Mouse (Mus musculus) CD4-positive, CD25-positive, alpha-beta regulatory T cell, adult 2 months (primary cell): ENCODE results near the gene Fam117b.

Experiments
- DNase-seq: peaks from one replicate; pipeline ENCODE4 v3.0.0-alpha.2; 2012; ENCODE audit warnings: low read depth, low spot score

Gene Fam117b

DNA sequence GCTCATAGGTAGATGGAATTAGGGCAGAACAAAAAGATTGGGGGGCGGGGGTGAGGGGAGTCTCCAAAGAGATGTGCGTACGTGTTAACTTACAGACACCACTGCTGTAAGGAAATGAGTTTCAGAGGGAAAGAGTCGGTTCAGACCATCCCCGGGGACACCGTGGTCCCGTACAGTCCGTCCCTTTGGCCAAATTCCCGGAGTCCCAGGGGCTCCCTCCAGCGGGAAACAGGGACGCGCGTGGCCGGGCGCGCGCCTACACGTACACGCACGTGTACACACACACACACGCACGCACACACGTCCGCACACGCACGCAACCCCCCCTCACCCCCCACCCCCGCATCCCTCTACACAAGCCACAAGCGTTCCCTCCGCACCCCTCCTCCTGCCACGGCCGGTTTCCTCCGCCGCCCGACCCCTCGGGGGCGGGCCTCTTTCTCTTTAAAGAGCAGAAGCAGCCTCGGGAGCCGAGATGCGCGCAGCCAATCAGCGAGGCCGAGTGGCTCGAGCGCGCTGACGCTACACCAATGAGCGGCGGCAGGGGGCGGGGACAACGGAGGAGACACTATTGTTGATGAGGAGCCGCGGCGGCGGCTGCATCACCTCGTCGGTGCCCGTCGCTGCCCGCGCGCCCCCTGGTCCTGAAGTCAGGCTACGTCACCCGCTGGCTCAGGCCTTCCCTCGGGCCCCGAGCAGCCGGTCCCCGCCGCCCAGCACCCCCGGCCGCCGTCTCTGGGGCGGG, at the start of gene Fam117b:
Gene Fam117b (plus strand): TSS at position 594 of the 745 bp plus-strand sequence.
- DNase-seq = peak; percentile 99

DNA sequence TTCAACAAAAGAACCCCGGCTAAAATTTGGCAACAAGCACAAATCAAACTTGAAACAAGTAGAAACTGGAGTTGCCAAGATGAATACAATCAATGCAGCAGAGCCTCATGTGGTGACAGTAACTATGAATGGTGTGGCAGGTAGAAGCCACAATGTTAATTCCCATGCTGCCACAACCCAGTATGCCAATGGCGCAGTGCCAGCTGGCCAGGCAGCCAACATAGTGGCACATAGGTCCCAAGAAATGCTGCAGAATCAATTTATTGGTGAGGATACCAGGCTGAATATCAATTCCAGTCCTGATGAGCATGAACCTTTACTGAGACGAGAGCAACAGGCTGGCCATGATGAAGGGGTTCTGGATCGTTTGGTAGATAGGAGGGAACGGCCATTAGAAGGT, 44.8 kb upstream of the Fam117b start:
- DNase-seq = no peak

DNA sequence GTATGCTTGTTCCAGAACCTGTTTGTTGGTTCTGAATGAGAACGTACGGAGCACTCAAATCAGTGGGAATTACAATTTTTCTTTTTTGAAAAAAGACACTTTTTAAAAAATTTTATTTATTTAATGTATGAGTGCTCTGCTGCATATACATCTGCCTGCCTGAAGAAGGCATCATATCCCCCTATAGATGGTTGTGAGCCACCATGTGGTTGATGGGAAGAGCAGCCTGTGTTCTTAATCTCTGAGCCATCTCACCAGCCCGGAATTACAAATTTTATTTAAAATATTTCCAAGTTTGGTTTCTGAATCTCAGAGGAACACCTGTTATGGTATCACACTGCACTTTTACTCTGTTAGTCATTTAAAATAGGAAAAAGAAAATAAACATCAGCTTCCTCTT, 38.8 kb upstream of the Fam117b start:
- no peak for DNase-seq

DNA sequence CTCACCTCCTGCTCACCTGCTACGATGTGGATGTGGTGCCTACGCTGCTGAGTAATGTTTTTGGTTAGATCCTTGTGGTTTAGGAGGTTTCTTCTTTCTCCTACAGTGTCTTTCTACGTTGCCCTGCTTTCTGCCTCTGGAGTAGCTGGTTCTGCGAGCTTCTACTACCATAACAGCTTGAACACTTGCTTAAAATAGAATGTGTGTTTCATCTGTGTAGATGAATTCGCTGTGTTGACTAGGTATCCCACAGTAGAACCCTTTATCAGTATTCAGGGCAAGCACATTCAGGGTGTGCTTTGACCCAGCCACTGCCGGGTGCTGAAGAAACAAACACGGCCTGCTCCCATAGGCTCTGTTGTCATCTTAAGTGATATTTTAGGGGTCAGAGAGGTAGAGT, 34.7 kb upstream of the Fam117b start:
- no peak for DNase-seq

DNA sequence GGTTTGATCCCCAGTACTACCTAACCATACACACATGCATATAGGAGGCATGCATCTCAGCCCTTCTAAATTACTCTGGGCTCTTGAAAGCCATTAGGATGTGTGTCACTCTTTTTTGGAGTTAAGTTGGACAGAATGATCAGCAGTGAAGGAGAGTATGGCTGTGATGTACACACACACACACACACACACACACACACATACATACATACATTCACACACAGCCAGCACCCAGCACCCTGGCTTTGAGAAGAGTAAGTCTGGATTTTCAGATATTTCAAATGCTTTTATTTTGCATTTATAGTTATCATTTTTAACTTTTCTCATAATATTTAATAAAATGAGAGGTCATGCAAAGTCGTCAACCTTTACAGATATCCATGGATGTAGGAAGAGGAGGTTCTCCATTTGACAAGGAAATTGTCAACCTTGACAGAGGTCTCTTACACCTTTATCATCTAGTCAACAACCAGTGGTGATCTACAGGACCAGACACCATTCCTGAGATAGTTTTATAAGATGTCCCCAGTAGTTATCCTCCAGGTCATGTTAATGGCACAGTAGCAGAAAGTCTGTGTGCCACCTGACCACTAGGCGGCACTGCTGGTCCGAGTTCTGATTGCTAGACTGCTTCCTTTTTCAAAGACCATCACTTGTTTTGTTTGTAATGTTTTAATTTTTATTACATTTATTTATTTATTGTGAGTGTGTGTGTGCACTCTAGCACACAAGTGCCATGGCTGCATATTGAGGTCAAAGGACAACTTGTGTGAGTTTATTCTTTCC, 29.3 kb upstream of the Fam117b start:
- DNase-seq = peak; percentile 89

DNA sequence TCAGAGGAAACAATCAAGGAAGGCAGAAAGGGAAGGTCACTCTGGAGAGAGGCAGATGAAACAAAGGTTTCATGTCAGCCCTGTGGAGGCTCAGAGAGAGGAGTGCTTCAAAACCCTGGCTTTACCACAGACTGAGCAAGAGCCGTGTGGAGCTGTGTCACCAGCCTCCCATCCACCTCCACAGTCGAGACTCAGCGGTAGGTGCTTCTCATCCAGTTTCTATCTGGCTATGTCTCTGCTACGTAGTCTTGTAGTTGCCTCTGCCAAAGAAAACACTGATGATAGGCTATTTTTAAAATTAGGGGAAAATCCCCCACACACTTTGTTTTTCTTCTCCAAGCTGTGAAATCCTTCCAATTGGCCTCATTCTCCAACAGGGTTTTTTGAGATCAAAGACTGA, 25.9 kb upstream of the Fam117b start:
- peak; percentile 38 for DNase-seq

DNA sequence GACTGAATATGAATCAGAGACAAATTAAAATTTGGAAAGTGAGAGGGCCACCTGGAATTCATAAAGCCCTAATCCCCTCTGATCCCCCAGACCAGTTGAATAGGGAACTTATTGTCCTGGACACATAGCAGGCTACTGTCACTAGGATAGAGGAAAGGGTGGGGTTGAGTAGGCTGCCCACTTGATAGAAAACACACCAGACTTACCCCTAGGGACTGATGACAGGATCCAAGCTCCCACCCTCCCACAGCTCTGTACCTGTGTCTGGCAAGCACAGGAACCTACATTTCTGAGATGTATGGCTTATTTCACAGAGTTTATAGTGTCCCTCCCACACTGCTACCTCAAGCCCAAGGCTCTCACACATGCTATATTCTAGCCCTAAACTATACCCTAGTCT, 24.8 kb upstream of the Fam117b start:
- no peak for DNase-seq

DNA sequence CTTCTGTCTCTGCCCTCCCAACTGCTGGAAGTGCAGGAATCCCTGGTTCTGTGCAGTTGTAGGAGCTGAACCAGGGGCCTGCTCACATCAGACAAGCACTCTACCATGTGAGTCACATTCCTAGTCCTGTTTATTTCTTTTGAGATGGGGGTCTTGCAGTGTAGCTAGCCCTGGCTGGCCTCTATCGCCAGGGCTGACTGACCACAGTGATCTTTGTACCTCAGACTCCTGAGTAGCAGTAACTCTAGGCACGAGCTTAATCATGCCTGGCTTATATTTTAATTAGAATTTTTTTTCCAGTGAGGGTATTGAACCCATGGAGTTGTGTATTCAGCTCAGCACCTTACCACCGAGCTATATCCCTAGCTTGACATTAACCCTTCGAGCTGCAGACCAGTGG, 21.6 kb upstream of the Fam117b start:
- no peak for DNase-seq

DNA sequence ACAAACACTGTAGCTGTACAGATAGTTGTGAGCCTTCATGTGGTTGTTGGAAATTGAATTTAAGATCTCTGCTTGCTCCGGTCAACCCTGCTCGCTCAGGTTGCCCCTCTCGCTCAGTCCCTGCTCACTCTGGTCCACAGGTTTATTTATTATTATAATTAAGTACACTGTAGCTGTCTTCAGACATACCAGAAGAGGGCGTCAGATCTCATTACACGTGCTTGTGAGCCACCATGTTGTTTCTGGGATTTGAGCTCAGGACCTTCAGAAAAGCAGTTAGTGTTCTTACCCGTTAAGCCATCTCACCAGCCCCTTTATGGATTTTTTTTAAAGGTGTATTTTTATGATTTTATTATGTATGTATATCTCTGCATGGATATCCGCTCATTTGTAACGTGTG, 20.0 kb upstream of the Fam117b start:
- peak; percentile 37 for DNase-seq

DNA sequence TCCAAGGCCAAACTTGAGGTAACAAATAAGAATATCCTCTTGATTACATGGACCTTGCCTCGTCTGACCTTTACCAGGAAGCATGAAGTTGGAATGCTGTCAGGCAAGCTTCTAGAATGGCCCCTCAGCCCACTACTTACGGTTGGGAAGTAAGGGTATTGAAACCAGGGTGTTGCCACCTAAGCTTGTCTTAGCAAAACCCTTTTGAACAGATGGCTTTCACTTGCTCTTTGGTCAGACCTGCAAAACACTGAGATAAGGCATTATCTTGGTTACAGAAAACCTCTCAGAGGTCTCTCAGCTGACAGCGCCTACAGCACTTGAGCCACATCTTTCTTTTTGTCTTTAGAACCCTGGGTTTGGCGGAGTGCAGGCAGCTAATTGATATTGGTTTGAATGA, 18.8 kb upstream of the Fam117b start:
- no peak for DNase-seq

DNA sequence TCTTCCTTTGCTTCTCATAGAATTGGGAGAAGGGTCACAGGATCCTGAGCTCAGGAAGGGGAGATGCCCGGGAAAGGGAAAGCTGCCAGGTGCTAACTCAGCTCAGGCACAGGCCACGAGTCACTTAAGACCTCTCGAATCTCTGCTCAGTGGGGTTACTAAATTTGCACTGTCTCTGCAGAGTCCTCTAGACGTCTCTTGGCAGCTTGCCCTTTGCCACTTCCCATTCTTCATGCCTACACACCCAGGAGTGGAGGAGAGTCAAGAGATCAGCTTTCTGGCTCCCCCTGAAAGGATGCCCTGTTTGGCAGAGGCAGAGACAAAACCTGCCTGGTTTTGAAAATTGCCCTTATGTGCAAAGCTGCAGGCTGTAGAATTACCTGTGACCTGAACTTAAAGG, 17.4 kb upstream of the Fam117b start:
- DNase-seq = peak; percentile 41

DNA sequence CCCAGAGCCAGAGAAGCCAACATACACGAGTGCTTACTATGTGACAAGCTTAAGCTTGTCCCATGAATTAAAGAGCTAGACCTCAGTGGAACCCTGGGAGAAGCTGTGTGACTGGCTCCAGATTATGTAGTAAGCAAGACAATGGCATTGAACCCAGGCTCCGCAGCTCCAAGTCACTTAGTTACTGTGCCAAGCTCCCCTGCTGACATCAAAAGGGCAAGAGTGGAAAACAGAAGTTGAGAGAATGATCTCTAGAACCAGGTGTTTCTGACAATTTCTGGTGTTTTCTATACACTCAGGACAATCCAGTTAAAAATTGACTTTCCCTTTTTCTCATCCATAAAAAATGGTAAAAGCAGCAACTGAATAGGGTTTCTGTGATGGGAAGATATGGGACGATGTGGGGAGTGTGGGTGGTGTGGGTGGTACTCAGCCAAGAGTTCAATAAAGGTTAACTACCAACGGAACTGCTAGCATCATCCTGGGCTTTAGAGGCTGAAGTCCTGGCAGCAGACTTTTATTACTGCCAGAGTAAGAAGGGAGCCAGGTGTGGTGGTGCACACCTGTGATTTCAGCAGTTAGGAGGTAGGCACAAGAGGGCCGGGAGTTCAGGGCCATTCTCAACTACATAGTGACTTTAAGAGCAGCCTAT, 15.5 kb upstream of the Fam117b start:
- DNase-seq = no peak

DNA sequence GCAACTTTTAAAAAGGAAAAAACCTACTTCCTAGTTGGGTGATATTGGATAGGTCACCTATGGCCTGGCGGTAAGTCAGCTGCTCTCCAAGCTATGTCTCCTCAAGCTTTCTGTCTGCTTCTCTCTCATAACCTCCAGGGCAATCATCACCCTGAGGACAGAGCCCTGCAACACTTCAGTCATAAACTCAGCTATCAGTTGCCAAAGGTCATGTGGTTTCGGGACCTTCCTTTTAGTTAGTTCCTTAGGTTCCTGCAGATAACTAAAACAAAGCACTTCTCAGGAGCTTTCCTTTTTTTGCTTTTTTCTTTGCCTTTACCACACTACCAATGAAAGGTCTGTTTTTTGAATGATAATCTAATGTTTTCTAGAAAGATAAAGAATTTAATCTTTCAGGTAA, 13.1 kb upstream of the Fam117b start:
- no peak for DNase-seq

DNA sequence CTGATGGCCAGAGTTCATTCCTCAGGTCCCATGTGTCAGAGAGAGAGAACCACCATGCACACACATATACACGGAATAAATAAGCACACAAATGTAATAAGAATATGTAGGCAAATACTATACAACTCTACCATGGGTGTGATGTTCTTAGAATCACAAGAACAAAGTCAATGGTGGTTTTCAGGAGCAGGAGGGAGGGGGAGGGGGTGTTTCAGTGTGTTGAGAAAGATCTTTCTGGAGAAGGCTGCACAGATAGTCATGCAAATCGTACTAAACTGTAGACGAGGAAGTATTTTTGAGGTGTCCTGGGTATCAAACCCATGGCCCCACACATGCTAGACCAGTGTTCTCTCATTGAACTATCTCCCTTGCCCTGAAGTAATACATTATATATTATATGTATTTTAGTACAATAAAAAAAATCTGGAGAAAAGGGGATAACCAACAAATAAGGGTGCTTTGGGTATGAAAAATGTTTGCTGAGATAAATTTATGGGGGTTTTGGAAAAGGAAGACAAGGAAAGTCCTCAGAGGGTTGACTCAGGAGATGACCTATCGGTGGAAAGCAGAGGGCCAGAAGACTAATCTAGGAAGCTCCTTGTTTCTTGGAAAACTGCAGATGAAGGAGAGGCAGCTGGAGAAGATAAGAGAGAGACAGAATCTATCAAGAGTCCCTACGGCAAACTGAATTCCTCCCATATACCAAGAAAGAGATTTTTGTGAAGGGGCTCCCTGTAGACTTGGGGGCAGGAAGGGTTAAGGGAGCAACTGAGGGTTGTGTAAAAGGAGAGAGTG, 11.5 kb upstream of the Fam117b start:
- no peak for DNase-seq

DNA sequence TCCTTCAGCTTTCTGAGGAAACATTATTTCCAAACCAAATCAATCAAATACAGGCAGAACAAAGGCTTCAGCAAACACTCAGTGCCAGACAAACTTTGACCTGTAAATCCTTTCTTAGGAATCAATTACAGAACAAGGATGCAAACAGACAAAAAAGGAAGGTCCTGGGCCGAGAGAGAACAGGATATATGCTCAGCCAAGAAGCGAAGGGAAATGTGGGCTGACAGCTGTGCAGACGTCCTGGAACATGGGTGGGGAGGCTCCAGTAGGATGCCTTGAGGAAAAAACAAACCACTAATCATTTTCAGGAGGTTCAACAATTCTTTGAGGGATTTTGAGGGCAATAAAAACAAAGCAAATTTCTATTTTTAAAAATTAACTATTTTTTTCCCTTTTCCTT, 10.2 kb upstream of the Fam117b start:
- DNase-seq = no peak

DNA sequence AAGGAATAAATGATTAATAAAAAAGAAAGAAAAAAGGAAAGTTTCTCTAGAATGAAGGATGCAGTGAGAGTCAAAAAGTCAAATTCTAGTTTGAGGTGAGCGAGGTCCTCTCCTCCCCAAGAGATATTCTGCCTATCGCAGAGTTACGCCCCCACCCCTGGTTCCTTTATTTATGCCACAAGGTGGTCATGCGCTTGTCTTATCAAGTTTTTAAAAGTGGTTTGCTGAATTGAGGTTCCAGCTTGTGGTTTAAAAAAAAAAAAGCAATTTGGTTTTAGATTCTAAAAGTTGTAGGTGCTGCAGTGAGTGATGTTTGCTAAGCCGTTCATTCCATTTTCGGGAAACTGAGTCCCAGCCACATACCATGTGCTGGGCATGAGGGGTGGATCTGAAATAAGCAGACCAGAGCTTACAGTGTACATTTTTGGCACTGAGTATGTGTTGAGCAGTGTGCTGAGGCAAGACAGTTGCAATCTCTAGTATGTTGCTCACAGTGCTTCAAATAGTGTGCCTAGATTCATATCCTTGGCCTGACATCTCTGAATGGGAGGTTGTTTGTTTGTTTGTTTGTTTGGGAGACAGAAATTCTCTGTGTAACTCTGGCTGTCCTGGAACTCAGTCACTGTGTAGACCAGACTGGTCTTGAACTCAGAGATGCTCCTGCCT, 8.0 kb upstream of the Fam117b start:
- no peak for DNase-seq

DNA sequence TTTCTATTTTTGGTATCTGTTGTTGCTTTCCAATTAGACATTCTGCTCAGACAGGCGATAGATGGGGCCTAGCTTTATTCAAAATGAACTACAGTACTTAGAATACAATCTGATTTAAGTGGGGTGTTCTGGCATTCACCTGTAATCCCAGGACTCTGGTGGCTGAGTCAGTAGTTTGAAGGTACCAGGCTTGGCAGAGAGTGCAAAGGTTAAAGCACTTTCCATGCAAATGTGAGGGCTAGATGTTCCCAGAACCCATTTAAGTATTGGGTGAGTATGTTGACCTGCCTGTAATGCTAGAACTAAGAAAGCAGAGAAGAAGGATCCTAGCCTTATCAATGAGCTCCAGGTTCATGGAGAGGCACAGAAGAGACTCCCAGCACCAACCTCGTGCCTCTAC, 6.9 kb upstream of the Fam117b start:
- no peak for DNase-seq

DNA sequence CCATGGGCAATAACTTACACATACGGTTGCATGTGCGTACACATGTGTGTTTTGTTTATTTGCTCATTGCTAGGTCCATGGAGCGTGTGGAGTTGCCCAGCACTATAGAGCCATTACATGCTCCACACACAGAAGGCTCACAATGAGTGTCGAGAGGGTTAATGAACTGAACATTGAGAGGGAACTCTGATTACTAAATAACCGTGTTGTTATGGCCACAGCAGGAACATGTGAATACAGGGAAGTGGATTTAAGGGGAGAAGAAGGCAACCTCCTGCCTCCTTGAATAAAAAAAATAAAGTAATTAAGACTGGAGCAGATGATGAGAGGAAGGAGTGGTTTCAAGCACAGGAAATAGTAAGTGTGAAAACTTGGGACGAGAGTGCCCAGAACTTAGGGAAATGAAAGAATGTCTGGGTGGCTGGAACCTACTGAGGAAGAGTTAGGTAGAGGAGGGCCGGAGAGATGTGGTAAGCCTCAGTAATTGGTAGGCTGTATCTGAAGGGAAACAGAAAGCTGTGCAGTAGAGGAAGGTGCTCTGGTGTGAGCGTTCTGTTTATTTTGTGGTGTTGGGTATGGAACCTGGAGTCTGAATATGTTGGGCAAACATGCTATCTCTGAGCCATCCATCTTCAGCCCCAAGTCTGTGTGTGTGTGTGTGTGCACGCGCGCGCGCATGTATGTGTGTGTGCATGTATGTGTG, 5.8 kb upstream of the Fam117b start:
- DNase-seq = no peak

DNA sequence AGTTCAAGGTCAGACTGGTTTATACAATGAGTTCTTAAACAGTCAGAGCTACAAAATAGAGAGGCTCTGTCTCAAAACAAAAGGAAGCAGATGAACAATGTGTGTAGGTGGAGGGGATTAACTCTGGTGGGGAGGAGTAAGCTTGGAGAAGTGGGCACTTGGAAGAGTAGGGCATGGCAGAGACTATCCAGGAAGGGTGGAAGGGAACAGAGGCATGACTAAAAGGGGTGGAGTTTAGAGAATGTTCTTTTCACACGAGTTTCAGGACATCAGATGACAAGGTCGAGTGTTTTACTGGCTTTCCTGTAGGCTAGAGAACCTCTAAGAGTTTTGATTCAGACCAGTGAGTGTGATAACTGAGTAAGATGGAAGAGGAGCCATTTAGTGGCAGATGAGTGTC, 5.1 kb upstream of the Fam117b start:
- no peak for DNase-seq

DNA sequence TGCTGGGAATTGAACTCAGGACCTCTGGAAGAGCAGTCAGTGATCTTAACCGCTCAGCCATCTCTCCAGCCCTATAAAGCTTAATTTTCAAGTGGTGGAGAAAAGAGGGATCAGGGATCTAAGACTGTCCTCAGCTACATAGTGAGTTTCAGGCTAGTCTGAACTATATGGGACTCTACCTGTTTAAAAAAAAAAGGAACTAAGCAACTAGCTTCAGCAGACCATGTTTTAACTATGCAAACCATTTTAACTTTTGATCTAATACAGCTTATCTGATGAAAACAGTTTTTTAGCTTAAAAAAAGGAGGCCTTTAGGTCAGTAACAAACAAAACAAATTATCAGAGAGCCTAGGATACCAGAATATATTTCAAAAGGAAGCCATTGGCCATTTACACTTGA, 1.9 kb upstream of the Fam117b start:
- DNase-seq = no peak
